Mouse (Mus musculus) liver, embryonic 11.5 days (tissue): Measurements from ENCODE around the gene Fam168b. TPM values are rescaled to one million over a fixed set of nuclear protein-coding genes. Genes with fewer than 3 reads are reported as not detected.

Experiments
- polyA plus RNA-seq: library from polyadenylated mRNA; unstranded; fragments of >200 nt; fragmentation: Nextera tagmentation; extraction: Ambion mirVana; gene quantifications from 2 replicates; pipeline ENCODE4 v1.2.1, GENCODE M21; 2014

Gene Fam168b
- polyA plus RNA-seq, 1 experiment from 2014 or later, result 54.5 TPM

Other genes starting within 250 kb of the Fam168b start
- 18.0 and 19.5 TPM in 2 replicates for gene Plekhb2, start 6.9 kb upstream of the Fam168b start, polyA plus RNA-seq